Mouse (Mus musculus) embryonic facial prominence, embryonic 11.5 days (tissue): ENCODE results near the gene Tnfaip8l2. TPM values are rescaled to one million over a fixed set of nuclear protein-coding genes. Genes with fewer than 3 reads are reported as not detected.

ENCODE experiments used
- ATAC-seq: fragments of 200-750 bp; cut with Nextera tagmentation; replicated peaks from 2 replicates; pipeline ENCODE4 v1.8.0; 2017; ENCODE audit warnings: low read depth; ENCODE audit not compliant: insufficient number of reproducible peaks, low FRiP score, low TSS enrichment
- DNase-seq: peaks from one replicate; pipeline ENCODE4 v3.0.0-alpha.2; 2015; ENCODE audit warnings: low spot score
- H3K27ac ChIP-seq: fragments of 300-500 bp; sonication (generic); replicated peaks from 2 replicates; pipeline ENCODE4 v1.5.1; 2014; ENCODE audit warnings: mild to moderate bottlenecking, low read depth, low read length, control low read depth
- H3K27me3 ChIP-seq: fragments of 300-500 bp; sonication (generic); 2 replicates; pipeline ENCODE4 v1.6.1; 2014; ENCODE audit warnings: mild to moderate bottlenecking, low read length, moderate library complexity, mixed read lengths; ENCODE audit not compliant: control insufficient read depth, insufficient read depth
- H3K36me3 ChIP-seq: fragments of 300-500 bp; sonication (generic); replicated peaks from 2 replicates; pipeline ENCODE4 v1.6.1; 2014; ENCODE audit warnings: low read depth, mild to moderate bottlenecking, low read length, moderate library complexity, mixed read lengths; ENCODE audit not compliant: control insufficient read depth, insufficient read depth
- H3K4me1 ChIP-seq: fragments of 300-500 bp; sonication (generic); 2 replicates; pipeline ENCODE4 v1.6.1; 2014; ENCODE audit warnings: low read length, mixed read lengths; ENCODE audit not compliant: control insufficient read depth, insufficient read depth
- H3K4me2 ChIP-seq: fragments of 300-500 bp; sonication (generic); 2 replicates; pipeline ENCODE4 v1.6.1; 2014; ENCODE audit warnings: low read depth, mild to moderate bottlenecking, control low read depth, low read length, moderate library complexity
- H3K4me3 ChIP-seq: fragments of 300-500 bp; sonication (generic); 2 replicates; pipeline ENCODE4 v1.5.1; 2014; ENCODE audit warnings: low read depth, low read length, control low read depth
- H3K9ac ChIP-seq: fragments of 300-500 bp; sonication (generic); replicated peaks from 2 replicates; pipeline ENCODE4 v1.6.1; 2014; ENCODE audit warnings: mild to moderate bottlenecking, control low read depth, low read length
- H3K9me3 ChIP-seq: fragments of 300-500 bp; sonication (generic); replicated peaks from 2 replicates; pipeline ENCODE4 v1.6.1; 2016; ENCODE audit warnings: mild to moderate bottlenecking, low read length, inconsistent platforms, mixed read lengths; ENCODE audit not compliant: control insufficient read depth
- WGBS: fragments of 180-500 bp; shearing (Covaris S2); extraction: QIAGEN DNeasy Blood & Tissue Kit; methylation state at CpG from one replicate; pipeline ENCODE4 v1.1.7; 2014; 5-methylcytosine and 5-hydroxymethylcytosine counted together
- polyA plus RNA-seq: library from polyadenylated mRNA; unstranded; fragments of >200 nt; fragmentation: Nextera tagmentation; extraction: Ambion mirVana; gene quantifications from 2 replicates; pipeline ENCODE4 v1.2.1, GENCODE M21; 2014

Gene Tnfaip8l2
- polyA plus RNA-seq, 1 experiment from 2014 or later = 2.0 TPM

GRCm38 (mm10) chr3:95147924-95148323 is 5.8 kb upstream of the Tnfaip8l2 start:
- H3K4me2 ChIP-seq = no peak overlapping the region
- ATAC-seq (no peak), DNase-seq (no peak)
- H3K9ac ChIP-seq = no peak overlapping the region
- H3K27me3 ChIP-seq = no peaks in the 10 kb centered on the region
- H3K9me3 ChIP-seq = no peaks in the 10 kb centered on the region
- no peak overlapping the region for H3K4me3 ChIP-seq
- no peaks in the 10 kb centered on the region for H3K4me1 ChIP-seq
- 49% methylated on average over 3 of the region's 3 CpGs for WGBS
- no peak overlapping the region for H3K27ac ChIP-seq
- H3K36me3 ChIP-seq = no peaks in the 10 kb centered on the region

- ATAC-seq = 0 out of 2 replicates have a peak, but pooled peaks have one; percentile 56
- Histone ChIP-seq H3K27ac (no peak overlapping the region), H3K4me1 (no peaks in the 10 kb centered on the region), H3K9ac (no peak overlapping the region), H3K9me3 (no peaks in the 10 kb centered on the region), H3K27me3 (no peaks in the 10 kb centered on the region), H3K4me3 (no peak overlapping the region), H3K36me3 (no peaks in the 10 kb centered on the region; the same call in 1 of the 2 replicates), H3K4me2 (no peak overlapping the region)
- WGBS = 11% methylated on average over 5 of the region's 5 CpGs
- peak; percentile 88 for DNase-seq
Observed at GRCm38 (mm10) chr3:95142617-95143011, 454 bp upstream of the Tnfaip8l2 start.

- Histone ChIP-seq H3K36me3 (no peaks in the 10 kb centered on the region; the same call in 1 of the 2 replicates), H3K27ac (no peak overlapping the region), H3K4me1 (no peaks in the 10 kb centered on the region), H3K27me3 (no peaks in the 10 kb centered on the region), H3K9ac (no peak overlapping the region), H3K9me3 (no peaks in the 10 kb centered on the region), H3K4me2 (no peak overlapping the region), H3K4me3 (no peak overlapping the region)
- no peak for ATAC-seq
- DNase-seq = no peak
- WGBS = 91% methylated on average over 9 of the region's 9 CpGs
Observed at GRCm38 (mm10) chr3:95141474-95141873, 686 bp downstream of the Tnfaip8l2 start.

- H3K36me3 ChIP-seq = no peaks in the 10 kb centered on the region; the same call in 1 of the 2 replicates
- H3K9me3 ChIP-seq = no peaks in the 10 kb centered on the region
- H3K27me3 ChIP-seq = no peaks in the 10 kb centered on the region
- no peaks in the 10 kb centered on the region for H3K4me1 ChIP-seq
- 96% methylated on average over 6 of the region's 6 CpGs for WGBS
- no peak overlapping the region for H3K27ac ChIP-seq
- DNase-seq (no peak), ATAC-seq (no peak)
- H3K4me2 ChIP-seq = no peak overlapping the region
- H3K4me3 ChIP-seq = no peak overlapping the region
- H3K9ac ChIP-seq = no peak overlapping the region
Observed at GRCm38 (mm10) chr3:95140795-95141194, 1.4 kb downstream of the Tnfaip8l2 start.

GRCm38 (mm10) chr3:95140289-95140595 is 1.9 kb downstream of the Tnfaip8l2 start:
- Histone ChIP-seq H3K9ac (no peak overlapping the region), H3K4me3 (no peak overlapping the region), H3K4me1 (no peaks in the 10 kb centered on the region; the same call in 1 of the 2 replicates), H3K27ac (no peak overlapping the region), H3K9me3 (no peaks in the 10 kb centered on the region), H3K36me3 (no peaks in the 10 kb centered on the region; the same call in 1 of the 2 replicates), H3K4me2 (no peak overlapping the region; the same call in 1 of the 2 replicates), H3K27me3 (no peaks in the 10 kb centered on the region)
- no peak for ATAC-seq
- 59% methylated on average over 18 of the region's 18 CpGs for WGBS
- DNase-seq = no peak

- Histone ChIP-seq H3K9ac (no peak overlapping the region), H3K4me2 (no peak overlapping the region; the same call in 1 of the 2 replicates), H3K27me3 (no peaks in the 10 kb centered on the region), H3K4me1 (peaks cover 3% of the 10 kb centered on the region; the same call in 1 of the 2 replicates), H3K4me3 (no peak overlapping the region), H3K9me3 (no peaks in the 10 kb centered on the region), H3K27ac (no peak overlapping the region), H3K36me3 (no peaks in the 10 kb centered on the region; the same call in 1 of the 2 replicates)
- DNase-seq (no peak), ATAC-seq (no peak)
- 74% methylated on average over 25 of the region's 25 CpGs for WGBS
Observed at GRCm38 (mm10) chr3:95139586-95140288, 2.4 kb downstream of the Tnfaip8l2 start.

- WGBS = 92% methylated on average over 3 of the region's 3 CpGs
- Histone ChIP-seq H3K9me3 (no peaks in the 10 kb centered on the region), H3K27me3 (no peaks in the 10 kb centered on the region), H3K4me2 (no peak overlapping the region; the same call in 1 of the 2 replicates), H3K9ac (no peak overlapping the region), H3K4me3 (no peak overlapping the region), H3K36me3 (no peaks in the 10 kb centered on the region; the same call in 1 of the 2 replicates), H3K27ac (no peak overlapping the region), H3K4me1 (peaks cover 3% of the 10 kb centered on the region; the same call in 1 of the 2 replicates)
- ATAC-seq (no peak), DNase-seq (no peak)
Observed at GRCm38 (mm10) chr3:95136336-95136735, 5.8 kb downstream of the Tnfaip8l2 start.

GRCm38 (mm10) chr3:95135433-95136052 is 6.6 kb downstream of the Tnfaip8l2 start:
- H3K4me1 ChIP-seq = peaks cover 3% of the 10 kb centered on the region; the same call in 1 of the 2 replicates
- H3K9ac ChIP-seq = no peak overlapping the region
- H3K27ac ChIP-seq = no peak overlapping the region
- DNase-seq (no peak), ATAC-seq (no peak)
- 0 out of 2 replicates have a peak overlapping the region, but pooled peaks have one; percentile 39 for H3K4me2 ChIP-seq
- 90% methylated on average over 7 of the region's 7 CpGs for WGBS
- H3K4me3 ChIP-seq = no peak overlapping the region
- no peaks in the 10 kb centered on the region for H3K27me3 ChIP-seq
- H3K9me3 ChIP-seq = no peaks in the 10 kb centered on the region
- no peaks in the 10 kb centered on the region; the same call in 1 of the 2 replicates for H3K36me3 ChIP-seq
